Comparison of ENCODE assay signal across 8 mouse cellular contexts in genomic region chr13:59971231-59972092, GRCm38 (mm10).
DNase-seq lines count a peak whose midpoint lies in the region; ATAC-seq and TF ChIP-seq lines count a peak whose summit lies in the region.

No protein-coding gene starts in this region.

- 11% methylated on average over 25 of the region's 25 CpGs for WGBS in lung, postnatal 0 days
- WGBS in forebrain, embryonic 13.5 days, result 1% methylated on average over 25 of the region's 25 CpGs
- 2% methylated on average over 25 of the region's 25 CpGs for WGBS in neural tube, embryonic 14.5 days

- H3K4me2 ChIP-seq in lung, postnatal 0 days (replicated peaks; ENCODE audit: low read depth, low read length), result peak overlapping the region; percentile 54
- H3K4me2 ChIP-seq in forebrain, embryonic 13.5 days, result peak overlapping the region; percentile 50
- H3K4me2 ChIP-seq in neural tube, embryonic 14.5 days (ENCODE audit: low read depth, low read length), result peak overlapping the region; percentile 21; the same call in 1 of the 2 replicates

- H3K4me3 ChIP-seq in lung, postnatal 0 days (ENCODE audit: low read depth, low read length), result peak overlapping the region; percentile 14; the same call in 1 of the 2 replicates
- H3K4me3 ChIP-seq in forebrain, embryonic 13.5 days, result peak overlapping the region; percentile 3; the same call in 1 of the 2 replicates
- H3K4me3 ChIP-seq in neural tube, embryonic 14.5 days (ENCODE audit: low read depth, low read length), result 0 out of 2 replicates have a peak overlapping the region, but pooled peaks have one; percentile 8

- H3K36me3 ChIP-seq in lung, postnatal 0 days (ENCODE audit: insufficient read depth, low read length), result no peaks in the 10 kb centered on the region
- no peaks in the 10 kb centered on the region for H3K36me3 ChIP-seq in forebrain, embryonic 13.5 days (ENCODE audit: poor library complexity, severe bottlenecking)
- H3K36me3 ChIP-seq in neural tube, embryonic 14.5 days (ENCODE audit: control insufficient read depth, insufficient read depth, low read length), result no peaks in the 10 kb centered on the region

- TF ChIP-seq CTCF in lung, postnatal 0 days (IDR thresholded peaks at IDR 0.05), result no peak

- no peaks in the 10 kb centered on the region for H3K9me3 ChIP-seq in lung, postnatal 0 days (ENCODE audit: low read length)
- H3K9me3 ChIP-seq in forebrain, embryonic 13.5 days (replicated peaks), result no peaks in the 10 kb centered on the region
- H3K9me3 ChIP-seq in neural tube, embryonic 14.5 days (ENCODE audit: control insufficient read depth, low read length), result no peaks in the 10 kb centered on the region

- no peak overlapping the region for H3K27ac ChIP-seq in lung, postnatal 0 days (ENCODE audit: low read length)
- H3K27ac ChIP-seq in forebrain, embryonic 13.5 days, result peak overlapping the region; percentile 89
- H3K27ac ChIP-seq in neural tube, embryonic 14.5 days (ENCODE audit: low read depth, low read length), result no peak overlapping the region

- H3K9ac ChIP-seq in lung, postnatal 0 days (replicated peaks; ENCODE audit: low read depth), result no peak overlapping the region
- H3K9ac ChIP-seq in forebrain, embryonic 13.5 days, result peak overlapping the region; percentile 36; the same call in 1 of the 2 replicates
- 0 out of 2 replicates have a peak overlapping the region, but pooled peaks have one; percentile 17 for H3K9ac ChIP-seq in neural tube, embryonic 14.5 days (replicated peaks; ENCODE audit: low read depth, low read length)

- peak; percentile 36 for DNase-seq in lung, postnatal 0 days (ENCODE audit: low spot score)
- DNase-seq in lung, postnatal 36 days, result no peak
- peak; percentile 26 to 45 for DNase-seq in kidney, postnatal 36 days
- DNase-seq in B cell, adult 2 months, result no peak
- no peak for DNase-seq in cerebellum, postnatal 36 days

- peaks cover 3% of the 10 kb centered on the region; the same call in 1 of the 2 replicates for H3K4me1 ChIP-seq in lung, postnatal 0 days (ENCODE audit: insufficient read depth, low read depth, low read length)
- H3K4me1 ChIP-seq in forebrain, embryonic 13.5 days, result peaks cover 37% of the 10 kb centered on the region
- H3K4me1 ChIP-seq in neural tube, embryonic 14.5 days (ENCODE audit: control insufficient read depth, insufficient read depth, low read length), result no peaks in the 10 kb centered on the region; the same call in 1 of the 2 replicates

- no peak for TF ChIP-seq EP300 in lung, postnatal 0 days (IDR thresholded peaks at IDR 0.05)

- 0 out of 2 replicates have a peak, but pooled peaks have one; percentile 37 for ATAC-seq in lung, postnatal 0 days
- ATAC-seq in forebrain, embryonic 13.5 days, result peak; percentile 85
- ATAC-seq in neural tube, embryonic 14.5 days (ENCODE audit: low read depth), result peak; percentile 74; the same call in 1 of the 2 replicates
- no peak for ATAC-seq in megakaryocyte progenitor cell, adult 5-6 weeks (replicated peaks; ENCODE audit: poor library complexity)

- 0 out of 2 replicates have a peak, but pooled peaks cover 7% of the 10 kb centered on the region for H3K27me3 ChIP-seq in lung, postnatal 0 days (replicated peaks; ENCODE audit: insufficient read depth, low read length)
- peaks cover 4% of the 10 kb centered on the region; the same call in 1 of the 2 replicates for H3K27me3 ChIP-seq in forebrain, embryonic 13.5 days
- no peaks in the 10 kb centered on the region for H3K27me3 ChIP-seq in neural tube, embryonic 14.5 days (ENCODE audit: control insufficient read depth, insufficient read depth, low read length)

Comparison
In these comparisons a context has a peak if more than half of its experiments do, and no peak if none do; other contexts are left out.
1. DNase-seq: peak in lung, postnatal 0 days (single experiment) and kidney, postnatal 36 days (2 of 2); none in lung, postnatal 36 days (single experiment), B cell, adult 2 months (0 of 2) and cerebellum, postnatal 36 days (0 of 2).
2. Peak in every context shown above with its lines, with median percentiles within 50 percentile points of each other: H3K4me2 ChIP-seq and H3K4me3 ChIP-seq.